Comparison of ENCODE assay signal across 8 mouse cellular contexts in genomic region chr13:21169121-21169656, GRCm38 (mm10). TPM values are rescaled to one million over a fixed set of nuclear protein-coding genes. Genes with fewer than 3 reads are reported as not detected.
DNase-seq lines count a peak whose midpoint lies in the region; ATAC-seq and TF ChIP-seq lines count a peak whose summit lies in the region.

No protein-coding gene starts in this region.

- no peaks in the 10 kb centered on the region for H3K27me3 ChIP-seq in lung, embryonic 14.5 days (ENCODE audit: insufficient read depth, low read length)
- no peaks in the 10 kb centered on the region for H3K27me3 ChIP-seq in embryonic facial prominence, embryonic 10.5 days (replicated peaks; ENCODE audit: low read depth, poor library complexity, severe bottlenecking)
- H3K27me3 ChIP-seq in hindbrain, embryonic 14.5 days (ENCODE audit: control insufficient read depth, insufficient read depth, low read length), result peaks cover 4% of the 10 kb centered on the region; the same call in 1 of the 2 replicates
- H3K27me3 ChIP-seq in midbrain, embryonic 14.5 days (ENCODE audit: control insufficient read depth, insufficient read depth, low read length), result peaks cover 4% of the 10 kb centered on the region; the same call in 1 of the 2 replicates

- peak overlapping the region; percentile 57 for H3K4me3 ChIP-seq in lung, embryonic 14.5 days (ENCODE audit: low read depth, low read length)
- H3K4me3 ChIP-seq in embryonic facial prominence, embryonic 10.5 days, result peak overlapping the region; percentile 65
- H3K4me3 ChIP-seq in hindbrain, embryonic 14.5 days (replicated peaks; ENCODE audit: low read length), result peak overlapping the region; percentile 44
- peak overlapping the region; percentile 49 for H3K4me3 ChIP-seq in midbrain, embryonic 14.5 days (replicated peaks; ENCODE audit: low read depth, low read length)

- 0 out of 2 replicates have a peak, but pooled peaks cover 6% of the 10 kb centered on the region for H3K4me1 ChIP-seq in lung, embryonic 14.5 days (ENCODE audit: insufficient read depth)
- H3K4me1 ChIP-seq in embryonic facial prominence, embryonic 10.5 days, result peaks cover 22% of the 10 kb centered on the region
- peaks cover 16% of the 10 kb centered on the region for H3K4me1 ChIP-seq in hindbrain, embryonic 14.5 days (replicated peaks; ENCODE audit: control insufficient read depth, insufficient read depth, low read length)
- peaks cover 8% of the 10 kb centered on the region; the same call in 1 of the 2 replicates for H3K4me1 ChIP-seq in midbrain, embryonic 14.5 days (ENCODE audit: control insufficient read depth, insufficient read depth, low read length)

- no peaks in the 10 kb centered on the region for H3K9me3 ChIP-seq in lung, embryonic 14.5 days (ENCODE audit: low read depth, low read length)
- no peaks in the 10 kb centered on the region for H3K9me3 ChIP-seq in embryonic facial prominence, embryonic 10.5 days
- H3K9me3 ChIP-seq in hindbrain, embryonic 14.5 days (ENCODE audit: control insufficient read depth, low read length), result no peaks in the 10 kb centered on the region
- H3K9me3 ChIP-seq in midbrain, embryonic 14.5 days (ENCODE audit: control insufficient read depth, low read length), result no peaks in the 10 kb centered on the region

- H3K4me2 ChIP-seq in lung, embryonic 14.5 days, result peak overlapping the region; percentile 99
- H3K4me2 ChIP-seq in hindbrain, embryonic 14.5 days (replicated peaks), result peak overlapping the region; percentile 80
- H3K4me2 ChIP-seq in midbrain, embryonic 14.5 days (ENCODE audit: low read length), result peak overlapping the region; percentile 65

- no peaks in the 10 kb centered on the region for H3K36me3 ChIP-seq in lung, embryonic 14.5 days (ENCODE audit: insufficient read depth)
- no peaks in the 10 kb centered on the region for H3K36me3 ChIP-seq in embryonic facial prominence, embryonic 10.5 days (replicated peaks)
- no peaks in the 10 kb centered on the region for H3K36me3 ChIP-seq in hindbrain, embryonic 14.5 days (replicated peaks; ENCODE audit: control insufficient read depth, insufficient read depth)
- H3K36me3 ChIP-seq in midbrain, embryonic 14.5 days (ENCODE audit: control insufficient read depth, insufficient read depth, low read length), result no peaks in the 10 kb centered on the region

- peak; percentile 21 for DNase-seq in lung, embryonic 14.5 days
- no peak for DNase-seq in lung, postnatal 36 days
- no peak for DNase-seq in embryonic facial prominence, embryonic 10.5 days (ENCODE audit: low spot score)
- DNase-seq in hindbrain, embryonic 14.5 days (ENCODE audit: low spot score), result no peak
- DNase-seq in midbrain, embryonic 14.5 days, result peak; percentile 31
- no peak for DNase-seq in left cerebral cortex, postnatal 36 days (ENCODE audit: low spot score in 2 of 2)
- DNase-seq in frontal cortex, postnatal 10 days (ENCODE audit: low spot score in 2 of 2), result no peak
- DNase-seq in gastrocnemius, adult 18-20 months (ENCODE audit: low spot score), result no peak

- intact Hi-C loops in left cerebral cortex, postnatal 36 days (cut with DNase I), result loop anchor here (5.0 to 10.0 kb wide), 3 partner anchors 88 to 856 kb away; partner anchors contain the start of genes Hist1h2ai, Hist1h2bl and Hist1h3h

- TF ChIP-seq CTCF in lung, embryonic 14.5 days (IDR thresholded peaks at IDR 0.05; ENCODE audit: low read depth), result no peak

- no peak overlapping the region for H3K27ac ChIP-seq in lung, embryonic 14.5 days (ENCODE audit: low read depth)
- no peak overlapping the region for H3K27ac ChIP-seq in embryonic facial prominence, embryonic 10.5 days (replicated peaks)
- no peak overlapping the region for H3K27ac ChIP-seq in hindbrain, embryonic 14.5 days
- H3K27ac ChIP-seq in midbrain, embryonic 14.5 days (replicated peaks; ENCODE audit: low read depth, low read length), result no peak overlapping the region

- peak overlapping the region; percentile 55 for H3K9ac ChIP-seq in lung, embryonic 14.5 days
- peak overlapping the region; percentile 50 for H3K9ac ChIP-seq in hindbrain, embryonic 14.5 days
- H3K9ac ChIP-seq in midbrain, embryonic 14.5 days (replicated peaks; ENCODE audit: low read length), result no peak overlapping the region

- WGBS in lung, embryonic 14.5 days, result 2% methylated on average over 14 of the region's 14 CpGs
- WGBS in embryonic facial prominence, embryonic 10.5 days, result 5% methylated on average over 14 of the region's 14 CpGs
- 4% methylated on average over 14 of the region's 14 CpGs for WGBS in hindbrain, embryonic 14.5 days
- 4% methylated on average over 14 of the region's 14 CpGs for WGBS in midbrain, embryonic 14.5 days

- no peak for ATAC-seq in lung, embryonic 14.5 days (ENCODE audit: insufficient read depth)
- no peak for ATAC-seq in hindbrain, embryonic 14.5 days (ENCODE audit: low FRiP score)
- ATAC-seq in midbrain, embryonic 14.5 days (ENCODE audit: low FRiP score, low TSS enrichment), result no peak

RNA-seq across cellular contexts. Expression of gene Trim27, which starts 10.1 kb away (rescaled TPM):
- 158 and 173 TPM in 2 replicates for polyA plus RNA-seq in lung, embryonic 14.5 days (2014; fragmentation: Nextera tagmentation; extraction: Ambion mirVana)
- polyA plus RNA-seq in embryonic facial prominence, embryonic 10.5 days (2016; fragmentation: Nextera tagmentation; extraction: Ambion mirVana), result 180 and 191 TPM in 2 replicates
- 75.5 and 87.8 TPM in 2 replicates for polyA plus RNA-seq in hindbrain, embryonic 14.5 days (2014; fragmentation: Nextera tagmentation; extraction: Ambion mirVana)
- polyA plus RNA-seq in midbrain, embryonic 14.5 days (2014; fragmentation: Nextera tagmentation; extraction: Ambion mirVana), result 78.2 and 84.3 TPM in 2 replicates
- 10 to 100 TPM; 34.0 TPM for total RNA-seq in left cerebral cortex, postnatal 36 days (2021)
- total RNA-seq in gastrocnemius, adult 18-20 months (2021), result 10 to 100 TPM; 21.0 to 22.0 TPM

RNA-seq across cellular contexts. Expression of gene Olfr1368, which starts 23.5 kb away (rescaled TPM):
- not detected in 2 replicates for polyA plus RNA-seq in lung, embryonic 14.5 days (2014; fragmentation: Nextera tagmentation; extraction: Ambion mirVana)
- polyA plus RNA-seq in embryonic facial prominence, embryonic 10.5 days (2016; fragmentation: Nextera tagmentation; extraction: Ambion mirVana), result not detected in 2 replicates
- polyA plus RNA-seq in hindbrain, embryonic 14.5 days (2014; fragmentation: Nextera tagmentation; extraction: Ambion mirVana), result not detected in 2 replicates
- polyA plus RNA-seq in midbrain, embryonic 14.5 days (2014; fragmentation: Nextera tagmentation; extraction: Ambion mirVana), result not detected in 2 replicates
- not detected for total RNA-seq in left cerebral cortex, postnatal 36 days (2021)
- not detected for total RNA-seq in gastrocnemius, adult 18-20 months (2021)

RNA-seq across cellular contexts. Expression of gene Olfr263, which starts 39.8 kb away (rescaled TPM):
- polyA plus RNA-seq in lung, embryonic 14.5 days (2014; fragmentation: Nextera tagmentation; extraction: Ambion mirVana), result not detected in 2 replicates
- not detected in 2 replicates for polyA plus RNA-seq in embryonic facial prominence, embryonic 10.5 days (2016; fragmentation: Nextera tagmentation; extraction: Ambion mirVana)
- polyA plus RNA-seq in hindbrain, embryonic 14.5 days (2014; fragmentation: Nextera tagmentation; extraction: Ambion mirVana), result not detected in 2 replicates
- not detected in 2 replicates for polyA plus RNA-seq in midbrain, embryonic 14.5 days (2014; fragmentation: Nextera tagmentation; extraction: Ambion mirVana)
- not detected for total RNA-seq in left cerebral cortex, postnatal 36 days (2021)
- not detected for total RNA-seq in gastrocnemius, adult 18-20 months (2021)

RNA-seq across cellular contexts. Expression of gene Olfr1369-ps1, which starts 57.9 kb away (rescaled TPM):
- polyA plus RNA-seq in lung, embryonic 14.5 days (2014; fragmentation: Nextera tagmentation; extraction: Ambion mirVana), result 0.05 TPM in 1 of 2 replicates, not detected in the other
- 0.04 and 0.09 TPM in 2 replicates for polyA plus RNA-seq in embryonic facial prominence, embryonic 10.5 days (2016; fragmentation: Nextera tagmentation; extraction: Ambion mirVana)
- not detected in 2 replicates for polyA plus RNA-seq in hindbrain, embryonic 14.5 days (2014; fragmentation: Nextera tagmentation; extraction: Ambion mirVana)
- polyA plus RNA-seq in midbrain, embryonic 14.5 days (2014; fragmentation: Nextera tagmentation; extraction: Ambion mirVana), result not detected in 2 replicates
- not detected for total RNA-seq in left cerebral cortex, postnatal 36 days (2021)
- total RNA-seq in gastrocnemius, adult 18-20 months (2021), result not detected

Comparison
In these comparisons a context has a peak if more than half of its experiments do, and no peak if none do; other contexts are left out.
1. DNase-seq: peak in lung, embryonic 14.5 days (single experiment) and midbrain, embryonic 14.5 days (single experiment); none in lung, postnatal 36 days (single experiment), embryonic facial prominence, embryonic 10.5 days (single experiment), hindbrain, embryonic 14.5 days (single experiment), left cerebral cortex, postnatal 36 days (0 of 2), frontal cortex, postnatal 10 days (0 of 2) and gastrocnemius, adult 18-20 months (single experiment).
2. Peak in every context shown above with its lines, with median percentiles within 50 percentile points of each other: H3K4me2 ChIP-seq and H3K4me3 ChIP-seq.